Mouse (Mus musculus): ENCODE measurements around the gene Tenm4. TPM values are rescaled to one million over a fixed set of nuclear protein-coding genes. Genes with fewer than 3 reads are reported as not detected.

Gene Tenm4
- total and polyA plus RNA-seq, 2 experiments, result 0.09 to 0.11 TPM

DNA sequence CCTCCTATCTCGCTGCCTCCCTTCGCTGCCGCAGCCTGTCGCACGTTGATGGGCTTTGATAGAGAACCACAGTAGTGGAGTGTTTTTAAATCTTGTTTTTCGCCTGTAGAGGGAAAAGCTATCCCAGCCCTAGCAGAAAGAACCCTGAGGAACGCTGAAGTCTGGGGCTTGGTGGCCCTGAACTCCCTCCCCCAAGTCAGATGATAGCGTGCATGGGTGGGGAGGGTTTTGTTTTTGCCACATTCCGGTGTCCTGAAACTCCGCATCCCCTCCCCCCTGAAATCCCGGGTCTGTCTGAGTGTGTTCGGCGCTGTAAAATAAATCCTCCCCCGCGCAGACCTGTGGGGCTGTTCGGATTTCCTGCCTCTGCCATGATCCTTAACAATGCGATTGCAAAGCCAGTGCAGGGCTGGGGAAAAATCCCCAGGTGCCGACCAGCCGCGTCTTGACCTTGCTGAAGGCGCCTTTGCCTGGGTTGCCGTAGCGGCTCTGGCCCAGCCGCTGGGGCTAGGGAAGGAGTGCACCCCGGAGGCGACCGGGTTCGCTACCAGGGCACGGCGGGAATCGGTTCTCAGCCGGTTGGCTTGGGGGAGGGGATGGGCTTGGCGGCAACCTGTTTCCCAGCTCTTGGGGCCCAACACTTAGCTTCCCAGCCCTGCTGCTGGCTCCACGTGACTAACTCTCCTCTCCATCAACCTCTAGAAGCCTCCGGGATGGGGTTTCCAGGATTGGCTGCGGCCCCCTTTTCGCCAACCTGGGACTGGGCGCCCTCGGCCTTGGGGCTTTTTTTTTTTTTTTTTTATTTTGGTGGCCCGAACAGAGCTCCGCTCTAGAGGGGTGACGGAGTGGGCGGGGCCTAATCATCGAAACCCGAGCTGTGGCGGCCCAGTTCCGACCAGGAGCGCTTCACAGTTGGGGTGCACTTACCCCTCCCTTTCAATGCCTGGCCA, 41.8 kb downstream of the Tenm4 start:
- no peaks in the 10 kb centered on the region for H3K4me1 ChIP-seq (ENCODE audit: control insufficient read depth, insufficient read depth, low read length)
- H3K27me3 ChIP-seq (ENCODE audit: control insufficient read depth, insufficient read depth, low read length), result peaks cover 24% of the 10 kb centered on the region
- H3K9ac ChIP-seq (ENCODE audit: low read depth, low read length), result no peak overlapping the region
- no peak overlapping the region for H3K27ac ChIP-seq (replicated peaks; ENCODE audit: insufficient read depth, low read depth, low read length)
- H3K4me3 ChIP-seq (ENCODE audit: insufficient read depth, low read depth, low read length), result peak overlapping the region; percentile 15; the same call in 1 of the 2 replicates
- no peak for TF ChIP-seq CTCF (IDR thresholded peaks at IDR 0.05; ENCODE audit: low read depth, low read length)
- no peaks in the 10 kb centered on the region for H3K36me3 ChIP-seq (ENCODE audit: control insufficient read depth, insufficient read depth, low read length)
- no peak for DNase-seq (ENCODE audit: extremely low read depth, low read depth, low spot score)
- 2% methylated on average over 48 of the region's 48 CpGs for WGBS
- H3K79me2 ChIP-seq (ENCODE audit: control insufficient read depth, insufficient read depth, low read length), result no peaks in the 10 kb centered on the region

- TF ChIP-seq POLR2A (IDR thresholded peaks at IDR 0.05; ENCODE audit: extremely low read depth, insufficient read depth, low read length), result no peak
- TF ChIP-seq CTCF (IDR thresholded peaks at IDR 0.05; ENCODE audit: low read depth, low read length), result no peak
- Histone ChIP-seq H3K4me1 (ENCODE audit: control insufficient read depth, insufficient read depth, low read length) (no peaks in the 10 kb centered on the region), H3K36me3 (ENCODE audit: control insufficient read depth, insufficient read depth, low read length) (no peaks in the 10 kb centered on the region), H3K27ac (replicated peaks; ENCODE audit: insufficient read depth, low read depth, low read length) (no peak overlapping the region), H3K27me3 (ENCODE audit: control insufficient read depth, insufficient read depth, low read length) (peaks cover 25% of the 10 kb centered on the region), H3K9ac (ENCODE audit: low read depth, low read length) (no peak overlapping the region), H3K79me2 (ENCODE audit: control insufficient read depth, insufficient read depth, low read length) (no peaks in the 10 kb centered on the region), H3K4me3 (ENCODE audit: insufficient read depth, low read depth, low read length) (no peak overlapping the region)
- DNase-seq (ENCODE audit: extremely low read depth, low read depth, low spot score), result no peak
- WGBS, result 29% methylated on average over 9 of the region's 10 CpGs
These were observed 42.7 kb downstream of the Tenm4 start for GRCm38 (mm10) chr7:96213741-96214140.

DNA sequence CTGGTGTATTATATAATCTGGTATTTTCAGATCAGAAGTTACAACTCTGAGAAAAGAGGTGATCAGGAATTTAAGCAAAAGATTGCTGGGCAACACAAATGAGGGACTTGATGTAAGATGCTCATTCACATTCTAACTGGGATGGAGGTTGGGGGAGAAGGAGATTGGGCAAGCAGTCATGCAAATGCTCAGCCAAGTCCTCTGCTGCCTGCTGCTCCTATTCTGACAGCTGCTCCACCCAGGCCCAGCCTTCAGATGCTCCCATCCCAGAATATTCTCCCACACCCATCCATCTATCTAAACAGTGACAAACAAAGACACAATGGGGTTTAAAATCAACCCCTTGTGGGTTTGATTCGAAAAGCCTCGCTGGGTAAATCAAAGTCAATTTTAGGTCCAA, 43.8 kb downstream of the Tenm4 start:
- no peak overlapping the region for H3K27ac ChIP-seq (replicated peaks; ENCODE audit: insufficient read depth, low read depth, low read length)
- no peak for DNase-seq (ENCODE audit: extremely low read depth, low read depth, low spot score)
- no peak for TF ChIP-seq POLR2A (IDR thresholded peaks at IDR 0.05; ENCODE audit: extremely low read depth, insufficient read depth, low read length)
- TF ChIP-seq CTCF (IDR thresholded peaks at IDR 0.05; ENCODE audit: low read depth, low read length), result no peak
- H3K36me3 ChIP-seq (ENCODE audit: control insufficient read depth, insufficient read depth, low read length), result no peaks in the 10 kb centered on the region
- H3K9ac ChIP-seq (ENCODE audit: low read depth, low read length), result no peak overlapping the region
- no peaks in the 10 kb centered on the region for H3K4me1 ChIP-seq (ENCODE audit: control insufficient read depth, insufficient read depth, low read length)
- 70% methylated on average over 2 of the region's 2 CpGs for WGBS
- H3K27me3 ChIP-seq (ENCODE audit: control insufficient read depth, insufficient read depth, low read length), result peaks cover 28% of the 10 kb centered on the region
- no peaks in the 10 kb centered on the region for H3K79me2 ChIP-seq (ENCODE audit: control insufficient read depth, insufficient read depth, low read length)
- no peak overlapping the region for H3K4me3 ChIP-seq (ENCODE audit: insufficient read depth, low read depth, low read length)

- H3K27ac ChIP-seq (replicated peaks; ENCODE audit: insufficient read depth, low read depth, low read length), result no peak overlapping the region
- 61% methylated on average over 5 of the region's 5 CpGs for WGBS
- DNase-seq (ENCODE audit: extremely low read depth, low read depth, low spot score), result no peak
- TF ChIP-seq POLR2A (IDR thresholded peaks at IDR 0.05; ENCODE audit: extremely low read depth, insufficient read depth, low read length) (no peak), CTCF (IDR thresholded peaks at IDR 0.05; ENCODE audit: low read depth, low read length) (no peak)
- H3K9ac ChIP-seq (ENCODE audit: low read depth, low read length), result no peak overlapping the region
- H3K4me1 ChIP-seq (ENCODE audit: control insufficient read depth, insufficient read depth, low read length), result no peaks in the 10 kb centered on the region
- H3K4me3 ChIP-seq (ENCODE audit: insufficient read depth, low read depth, low read length), result no peak overlapping the region
- peaks cover 20% of the 10 kb centered on the region for H3K27me3 ChIP-seq (ENCODE audit: control insufficient read depth, insufficient read depth, low read length)
- no peaks in the 10 kb centered on the region for H3K79me2 ChIP-seq (ENCODE audit: control insufficient read depth, insufficient read depth, low read length)
- H3K36me3 ChIP-seq (ENCODE audit: control insufficient read depth, insufficient read depth, low read length), result no peaks in the 10 kb centered on the region
These were observed 45.0 kb downstream of the Tenm4 start for GRCm38 (mm10) chr7:96215894-96216509.

DNA sequence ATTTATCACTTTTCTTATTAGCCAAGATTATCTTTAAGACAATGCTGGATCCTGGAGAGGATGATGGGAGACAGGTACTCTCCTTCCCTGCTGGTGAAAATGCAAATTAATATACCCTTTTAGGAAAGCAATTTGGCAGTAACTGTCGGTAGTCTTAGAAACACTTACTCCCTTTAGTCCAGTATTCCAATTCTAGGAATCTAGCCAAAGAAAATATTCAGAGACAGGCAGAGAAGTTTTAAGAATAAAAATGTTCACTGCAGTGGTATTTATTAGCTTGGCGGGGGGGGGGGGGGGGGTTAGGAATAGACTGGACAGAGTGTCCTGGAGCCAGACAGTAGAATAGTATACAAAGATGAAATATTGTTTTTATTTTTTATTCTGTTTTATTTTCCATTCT, 48.3 kb downstream of the Tenm4 start:
- H3K9ac ChIP-seq (ENCODE audit: low read depth, low read length), result no peak overlapping the region
- WGBS, result 76% methylated on average over 2 of the region's 2 CpGs

DNA sequence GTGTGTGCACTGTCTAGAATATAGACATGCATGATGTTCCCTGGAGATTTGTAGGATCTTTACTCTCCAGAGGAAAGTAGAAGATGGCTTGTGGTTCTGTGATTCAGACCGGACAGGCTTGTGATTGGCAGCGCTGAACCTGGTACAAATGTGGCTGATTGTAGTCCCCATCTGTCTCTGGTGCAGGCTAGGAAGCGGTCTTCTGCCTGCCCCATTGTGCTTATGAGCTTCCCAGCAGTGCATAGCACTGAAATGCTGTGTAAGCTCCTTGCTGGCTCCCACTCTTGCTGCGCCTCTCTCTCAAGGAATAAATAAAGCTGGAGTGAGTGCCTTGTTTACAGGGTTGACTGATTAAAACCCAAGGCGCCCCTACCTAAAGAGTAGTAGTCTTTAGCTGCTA, 49.6 kb downstream of the Tenm4 start:
- Histone ChIP-seq H3K36me3 (ENCODE audit: control insufficient read depth, insufficient read depth, low read length) (no peaks in the 10 kb centered on the region), H3K4me3 (ENCODE audit: insufficient read depth, low read depth, low read length) (no peak overlapping the region), H3K9ac (ENCODE audit: low read depth, low read length) (no peak overlapping the region), H3K27me3 (ENCODE audit: control insufficient read depth, insufficient read depth, low read length) (peaks cover 13% of the 10 kb centered on the region), H3K27ac (replicated peaks; ENCODE audit: insufficient read depth, low read depth, low read length) (no peak overlapping the region), H3K79me2 (ENCODE audit: control insufficient read depth, insufficient read depth, low read length) (no peaks in the 10 kb centered on the region), H3K4me1 (ENCODE audit: control insufficient read depth, insufficient read depth, low read length) (no peaks in the 10 kb centered on the region)
- no peak for DNase-seq (ENCODE audit: extremely low read depth, low read depth, low spot score)
- TF ChIP-seq CTCF (IDR thresholded peaks at IDR 0.05; ENCODE audit: low read depth, low read length) (no peak), POLR2A (IDR thresholded peaks at IDR 0.05; ENCODE audit: extremely low read depth, insufficient read depth, low read length) (no peak)
- 68% methylated on average over 5 of the region's 5 CpGs for WGBS

More for the DNA sequence above, 48.3 kb downstream of the Tenm4 start:
- TF ChIP-seq POLR2A (IDR thresholded peaks at IDR 0.05; ENCODE audit: extremely low read depth, insufficient read depth, low read length) (no peak), CTCF (IDR thresholded peaks at IDR 0.05; ENCODE audit: low read depth, low read length) (no peak)
- Histone ChIP-seq H3K4me3 (ENCODE audit: insufficient read depth, low read depth, low read length) (no peak overlapping the region), H3K36me3 (ENCODE audit: control insufficient read depth, insufficient read depth, low read length) (no peaks in the 10 kb centered on the region), H3K27ac (replicated peaks; ENCODE audit: insufficient read depth, low read depth, low read length) (no peak overlapping the region), H3K4me1 (ENCODE audit: control insufficient read depth, insufficient read depth, low read length) (no peaks in the 10 kb centered on the region), H3K79me2 (ENCODE audit: control insufficient read depth, insufficient read depth, low read length) (no peaks in the 10 kb centered on the region), H3K27me3 (ENCODE audit: control insufficient read depth, insufficient read depth, low read length) (peaks cover 13% of the 10 kb centered on the region)
- DNase-seq (ENCODE audit: extremely low read depth, low read depth, low spot score), result no peak

Data from liver, adult 2 months (tissue).